Mouse (Mus musculus) Muller cell, postnatal 12 days (primary cell): ENCODE data around the gene Cfdp1.

Experiments used
- DNase-seq: peaks from one replicate; pipeline ENCODE4 v3.0.0-alpha.2; 2015; ENCODE audit errors: inconsistent ontology term

The Cfdp1 gene

DNA sequence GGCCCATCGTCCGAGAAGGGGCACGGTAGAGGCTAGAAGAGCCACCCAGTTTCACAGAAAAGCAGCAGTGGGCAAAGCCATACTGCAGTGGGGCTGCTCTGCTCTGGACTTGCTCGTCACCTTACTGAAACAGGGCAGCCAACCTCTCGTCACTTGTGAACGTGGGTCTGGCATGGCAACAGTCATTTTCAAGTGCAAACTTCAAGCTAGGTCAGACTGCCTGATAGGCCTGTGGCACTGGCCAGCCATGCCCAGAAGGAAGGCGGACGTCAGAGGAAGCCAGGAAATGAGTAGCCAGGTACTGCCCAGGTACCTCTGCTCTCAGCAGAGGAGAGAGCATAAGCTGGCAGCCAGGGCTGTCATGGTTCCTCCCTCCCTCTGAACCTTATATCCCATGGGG, 113.1 kb downstream of the Cfdp1 start:
- DNase-seq, result no peak

- no peak for DNase-seq
Measured at GRCm38 (mm10) chr8:111740301-111740711, 113.8 kb downstream of the Cfdp1 start.

- no peak for DNase-seq
Measured at GRCm38 (mm10) chr8:111739604-111740003, 114.5 kb downstream of the Cfdp1 start.

- no peak for DNase-seq
Measured at GRCm38 (mm10) chr8:111738867-111739266, 115.2 kb downstream of the Cfdp1 start.

GRCm38 (mm10) chr8:111736321-111736720, 117.8 kb downstream of the Cfdp1 start:
- no peak for DNase-seq

- DNase-seq, result no peak
Measured at GRCm38 (mm10) chr8:111735791-111736190, 118.3 kb downstream of the Cfdp1 start.

DNA sequence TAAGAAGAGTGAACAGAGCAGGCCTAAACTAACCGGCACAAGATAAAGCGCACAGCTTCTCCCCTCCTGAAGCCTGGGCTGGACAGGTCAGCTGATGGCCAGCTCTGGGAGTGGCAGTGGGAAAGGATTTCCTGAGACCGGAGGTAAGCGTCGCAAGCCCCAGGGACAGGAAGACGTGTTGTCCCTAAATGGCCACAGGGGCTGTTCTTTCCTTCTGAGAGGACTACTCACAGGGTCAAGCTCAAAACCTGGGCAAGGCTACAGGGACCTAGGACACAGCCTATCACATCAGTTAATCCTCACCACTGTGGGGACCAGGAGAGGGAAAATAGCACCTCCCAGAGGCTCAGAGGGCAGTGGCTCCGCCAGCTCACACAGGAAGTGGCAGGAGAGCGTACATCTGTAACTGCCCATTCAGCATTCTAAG, 118.7 kb downstream of the Cfdp1 start:
- no peak for DNase-seq

- no peak for DNase-seq
Measured at GRCm38 (mm10) chr8:111734244-111734960, 119.7 kb downstream of the Cfdp1 start.

- peak; percentile 87 for DNase-seq
Measured at GRCm38 (mm10) chr8:111733581-111734243, 120.4 kb downstream of the Cfdp1 start.

GRCm38 (mm10) chr8:111732406-111733085, 121.5 kb downstream of the Cfdp1 start:
- DNase-seq, result peak; percentile 43

- peak; percentile 97 for DNase-seq
Measured at GRCm38 (mm10) chr8:111732004-111732403, 122.1 kb downstream of the Cfdp1 start.

- no peak for DNase-seq
Measured at GRCm38 (mm10) chr8:111731231-111731977, 122.7 kb downstream of the Cfdp1 start.

GRCm38 (mm10) chr8:111729233-111730170, 124.6 kb downstream of the Cfdp1 start:
- peak; percentile 69 for DNase-seq

- DNase-seq, result no peak
Measured at GRCm38 (mm10) chr8:111728481-111728880, 125.6 kb downstream of the Cfdp1 start.

GRCm38 (mm10) chr8:111727553-111727952, 126.5 kb downstream of the Cfdp1 start:
- no peak for DNase-seq

DNA sequence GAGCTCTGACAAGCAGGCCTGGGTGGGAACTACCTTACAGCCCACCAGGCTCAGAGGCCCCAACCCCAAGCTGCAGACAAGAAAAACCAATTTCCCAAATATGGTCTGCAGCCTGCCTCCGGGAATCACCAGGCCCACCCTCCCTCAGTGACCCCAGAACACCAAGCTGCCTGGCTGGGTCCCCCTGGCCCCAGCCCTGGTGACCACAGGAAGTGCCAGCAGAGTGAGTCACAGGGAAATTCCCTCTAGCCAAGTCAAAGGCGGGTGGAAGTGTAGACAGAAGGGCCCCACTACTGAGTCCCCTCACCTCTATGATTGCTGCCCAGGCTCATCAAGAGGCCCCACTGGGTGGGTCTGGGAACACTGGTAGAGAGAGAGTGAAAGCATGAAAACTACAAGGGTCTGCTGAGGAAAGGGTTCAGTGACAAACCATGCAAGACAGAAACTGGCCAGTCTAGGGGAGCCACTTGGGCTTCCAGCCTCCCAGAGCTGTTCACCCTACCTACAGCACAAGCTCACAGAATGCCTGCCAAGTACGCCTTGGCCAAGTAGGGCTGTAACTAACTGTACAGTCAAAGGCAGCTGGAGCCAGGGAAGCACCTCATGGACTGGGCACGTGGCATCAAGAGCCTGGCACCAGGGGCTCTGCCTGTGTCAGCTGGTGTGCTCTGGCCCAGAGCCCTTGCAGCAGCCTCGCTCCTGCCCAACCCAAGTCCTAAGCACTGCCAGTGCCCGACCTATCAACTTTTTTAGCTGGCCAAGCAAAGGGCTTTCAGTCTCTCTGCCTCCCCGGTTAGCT, 127.8 kb downstream of the Cfdp1 start:
- DNase-seq, result peak; percentile 99

- no peak for DNase-seq
Measured at GRCm38 (mm10) chr8:111725341-111725740, 128.8 kb downstream of the Cfdp1 start.

- peak; percentile 80 for DNase-seq
Measured at GRCm38 (mm10) chr8:111720115-111720544, 134.0 kb downstream of the Cfdp1 start.

DNA sequence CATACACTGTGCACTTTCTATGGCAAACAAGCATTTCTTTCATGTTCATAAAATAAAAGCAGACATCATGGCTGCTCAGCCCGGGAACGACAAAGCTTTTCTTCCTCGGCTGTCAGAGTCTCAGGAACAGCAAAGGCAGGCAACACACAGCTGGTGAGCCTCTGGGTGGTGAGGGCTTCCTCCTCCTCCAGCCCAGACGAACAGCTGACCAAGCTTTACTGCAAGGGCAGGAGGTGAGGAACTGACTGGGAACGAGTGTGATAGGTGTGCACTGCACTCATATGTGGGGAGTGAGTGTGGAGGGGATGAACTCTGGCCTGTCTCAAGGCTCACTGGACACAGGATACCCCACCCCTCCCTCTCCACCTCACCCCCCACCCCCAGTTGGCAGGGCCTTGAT, 135.2 kb downstream of the Cfdp1 start:
- no peak for DNase-seq
